Mouse (Mus musculus): Measurements from ENCODE around the gene Sept9. TPM values are rescaled to one million over a fixed set of nuclear protein-coding genes. Genes with fewer than 3 reads are reported as not detected.

Gene Sept9
- total and polyA plus RNA-seq, 3 experiments, result 115 to 469 (median 292) TPM

DNA sequence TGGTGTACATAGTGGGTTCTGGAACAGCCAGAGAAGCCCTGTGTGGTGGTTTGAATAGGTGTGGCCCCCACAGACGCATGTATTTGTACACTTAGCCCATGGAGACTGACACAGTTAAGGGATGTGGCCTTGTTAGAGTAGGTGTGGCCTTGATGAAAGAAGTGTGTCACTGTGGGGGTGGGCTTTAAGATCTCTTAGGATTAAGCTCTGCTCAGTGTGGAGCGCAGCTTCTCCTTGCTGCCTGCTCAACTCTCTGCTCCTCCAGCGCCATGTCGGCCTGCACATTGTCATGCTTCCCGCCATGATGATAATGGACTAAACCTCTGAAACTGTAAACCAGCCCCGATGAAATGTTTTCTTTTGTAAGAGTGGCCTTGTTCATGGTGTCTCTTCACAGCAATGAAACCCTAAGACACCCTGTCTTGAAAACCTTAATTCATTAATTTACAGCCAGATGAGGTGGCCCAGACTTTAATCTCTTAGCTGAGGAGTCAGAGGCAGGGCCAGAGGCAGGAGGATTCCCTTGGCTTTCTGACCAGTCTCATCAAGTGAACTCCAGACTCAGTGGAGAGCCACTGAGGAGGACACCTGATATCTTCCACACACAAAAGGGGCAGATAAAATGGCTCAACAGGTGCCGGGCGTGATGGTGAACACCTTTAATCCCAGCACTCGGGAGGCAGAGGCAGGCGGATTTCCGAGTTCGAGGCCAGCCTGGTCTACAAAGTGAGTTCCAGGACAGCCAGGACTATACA is 44.3 kb downstream of the Sept9 start:
- DNase-seq (ENCODE audit: low spot score) (no peak), ATAC-seq (ENCODE audit: extremely low read depth, insufficient number of reproducible peaks, low FRiP score, poor library complexity, severe bottlenecking) (no peak)
- peaks cover 37% of the 10 kb centered on the region for H3K27me3 ChIP-seq (ENCODE audit: insufficient read depth, low read length)
- no peak for TF ChIP-seq TAL1 (conservative IDR thresholded peaks at IDR 0.05; ENCODE audit: low read depth, low read length)
- no peak for TF ChIP-seq CTCF (IDR thresholded peaks at IDR 0.05; ENCODE audit: low read depth, low read length)
- TF ChIP-seq GATA2 (IDR thresholded peaks at IDR 0.05; ENCODE audit: borderline replicate concordance, low read depth, low read length), result no peak
- no peak for TF ChIP-seq POLR2AphosphoS5 (IDR thresholded peaks at IDR 0.05; ENCODE audit: insufficient replicate concordance, low read depth, low read length)
- no peak for TF ChIP-seq GATA1 (IDR thresholded peaks at IDR 0.05; ENCODE audit: borderline replicate concordance, low read length)
- H3K4me3 ChIP-seq (ENCODE audit: low read depth, low read length), result no peak overlapping the region
- no peaks in the 10 kb centered on the region for H3K36me3 ChIP-seq (replicated peaks)
- no peaks in the 10 kb centered on the region for H3K9me3 ChIP-seq (replicated peaks)
- peaks cover 4% of the 10 kb centered on the region; the same call in 1 of the 2 replicates for H3K4me1 ChIP-seq (ENCODE audit: insufficient read depth, low read depth, low read length)

DNA sequence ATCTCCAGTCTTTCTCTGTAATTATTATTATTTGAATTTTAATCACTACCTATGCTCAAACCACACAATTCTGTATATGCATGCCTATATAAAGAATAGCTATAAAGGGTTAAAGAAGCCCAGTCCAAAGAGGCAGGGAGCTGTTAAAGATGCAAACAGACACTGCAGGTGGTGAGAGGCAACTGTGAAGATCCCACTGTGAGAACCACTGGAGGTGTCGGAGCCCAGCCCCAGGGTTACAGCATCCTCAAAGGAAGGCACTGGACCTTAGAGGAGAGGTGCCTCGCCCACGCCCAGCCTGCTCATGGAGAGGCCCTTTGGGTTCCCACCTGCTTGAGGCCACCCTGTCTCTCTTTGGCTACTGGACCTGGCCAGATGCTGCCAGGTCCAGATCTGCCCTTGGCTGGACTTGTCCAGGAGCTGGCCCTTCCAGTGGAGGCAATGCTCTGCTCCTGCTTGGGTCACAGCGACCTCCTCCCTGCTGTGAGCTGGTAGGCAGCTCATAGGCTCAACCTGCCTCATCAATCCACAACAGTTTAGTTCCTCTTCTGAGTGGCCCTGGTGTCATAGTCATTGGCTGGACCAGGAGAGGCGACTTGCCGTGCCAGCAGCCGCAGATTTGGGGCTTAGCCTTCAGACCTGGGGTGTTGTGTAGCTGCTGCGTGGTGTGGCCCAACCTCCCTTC is 45.7 kb downstream of the Sept9 start:
- Histone ChIP-seq H3K27me3 (ENCODE audit: insufficient read depth, low read length) (peaks cover 42% of the 10 kb centered on the region), H3K9me3 (replicated peaks) (no peaks in the 10 kb centered on the region), H3K36me3 (replicated peaks) (no peaks in the 10 kb centered on the region), H3K4me1 (ENCODE audit: insufficient read depth, low read depth, low read length) (peaks cover 14% of the 10 kb centered on the region), H3K4me3 (ENCODE audit: low read depth, low read length) (no peak overlapping the region)
- no peak for TF ChIP-seq GATA2 (IDR thresholded peaks at IDR 0.05; ENCODE audit: borderline replicate concordance, low read depth, low read length)
- TF ChIP-seq CTCF (IDR thresholded peaks at IDR 0.05; ENCODE audit: low read depth, low read length), result no peak
- TF ChIP-seq GATA1 (IDR thresholded peaks at IDR 0.05; ENCODE audit: borderline replicate concordance, low read length), result no peak
- no peak for TF ChIP-seq TAL1 (conservative IDR thresholded peaks at IDR 0.05; ENCODE audit: low read depth, low read length)
- TF ChIP-seq POLR2AphosphoS5 (IDR thresholded peaks at IDR 0.05; ENCODE audit: insufficient replicate concordance, low read depth, low read length), result no peak
- DNase-seq (ENCODE audit: low spot score), result no peak
- ATAC-seq (ENCODE audit: extremely low read depth, insufficient number of reproducible peaks, low FRiP score, poor library complexity, severe bottlenecking), result no peak

DNA sequence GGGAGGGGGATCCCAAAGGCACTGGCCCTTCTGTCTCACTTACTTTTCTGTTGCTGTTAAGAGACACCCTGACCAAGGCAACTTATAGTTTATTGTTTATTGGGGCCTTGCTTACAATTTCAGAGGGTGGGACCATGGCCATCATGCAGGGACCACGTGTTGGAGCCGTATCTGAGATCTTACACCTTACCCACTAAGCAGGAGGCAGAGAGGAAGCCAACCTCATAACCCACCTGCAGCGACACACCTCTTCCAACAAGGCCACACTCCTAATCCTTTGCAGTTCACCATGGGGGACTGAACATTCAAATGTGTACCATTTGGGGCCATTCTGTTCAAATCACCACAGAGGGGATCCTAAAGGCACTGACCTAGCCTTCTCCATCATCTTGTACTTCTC is 46.4 kb downstream of the Sept9 start:
- ATAC-seq (ENCODE audit: extremely low read depth, insufficient number of reproducible peaks, low FRiP score, poor library complexity, severe bottlenecking) (no peak), DNase-seq (ENCODE audit: low spot score) (no peak)
- TF ChIP-seq POLR2AphosphoS5 (IDR thresholded peaks at IDR 0.05; ENCODE audit: insufficient replicate concordance, low read depth, low read length) (no peak), TAL1 (conservative IDR thresholded peaks at IDR 0.05; ENCODE audit: low read depth, low read length) (no peak), CTCF (IDR thresholded peaks at IDR 0.05; ENCODE audit: low read depth, low read length) (no peak), GATA1 (IDR thresholded peaks at IDR 0.05; ENCODE audit: borderline replicate concordance, low read length) (no peak), GATA2 (IDR thresholded peaks at IDR 0.05; ENCODE audit: borderline replicate concordance, low read depth, low read length) (no peak)
- H3K4me1 ChIP-seq (ENCODE audit: insufficient read depth, low read depth, low read length), result peaks cover 17% of the 10 kb centered on the region
- no peaks in the 10 kb centered on the region for H3K9me3 ChIP-seq (replicated peaks)
- H3K4me3 ChIP-seq (ENCODE audit: low read depth, low read length), result no peak overlapping the region
- H3K27me3 ChIP-seq (ENCODE audit: insufficient read depth, low read length), result peaks cover 42% of the 10 kb centered on the region
- no peaks in the 10 kb centered on the region for H3K36me3 ChIP-seq (replicated peaks)

GRCm38 (mm10) chr11:117246286-117246685 is 46.8 kb downstream of the Sept9 start:
- no peak for DNase-seq (ENCODE audit: low spot score)
- Histone ChIP-seq H3K36me3 (replicated peaks) (no peaks in the 10 kb centered on the region), H3K27me3 (ENCODE audit: insufficient read depth, low read length) (peaks cover 43% of the 10 kb centered on the region), H3K9me3 (replicated peaks) (no peaks in the 10 kb centered on the region), H3K4me3 (ENCODE audit: low read depth, low read length) (no peak overlapping the region), H3K4me1 (ENCODE audit: insufficient read depth, low read depth, low read length) (peaks cover 17% of the 10 kb centered on the region)
- no peak for TF ChIP-seq CTCF (IDR thresholded peaks at IDR 0.05; ENCODE audit: low read depth, low read length)
- no peak for TF ChIP-seq POLR2AphosphoS5 (IDR thresholded peaks at IDR 0.05; ENCODE audit: insufficient replicate concordance, low read depth, low read length)
- TF ChIP-seq GATA2 (IDR thresholded peaks at IDR 0.05; ENCODE audit: borderline replicate concordance, low read depth, low read length), result no peak
- TF ChIP-seq GATA1 (IDR thresholded peaks at IDR 0.05; ENCODE audit: borderline replicate concordance, low read length), result no peak
- no peak for TF ChIP-seq TAL1 (conservative IDR thresholded peaks at IDR 0.05; ENCODE audit: low read depth, low read length)
- ATAC-seq (ENCODE audit: extremely low read depth, insufficient number of reproducible peaks, low FRiP score, poor library complexity, severe bottlenecking), result no peak

DNA sequence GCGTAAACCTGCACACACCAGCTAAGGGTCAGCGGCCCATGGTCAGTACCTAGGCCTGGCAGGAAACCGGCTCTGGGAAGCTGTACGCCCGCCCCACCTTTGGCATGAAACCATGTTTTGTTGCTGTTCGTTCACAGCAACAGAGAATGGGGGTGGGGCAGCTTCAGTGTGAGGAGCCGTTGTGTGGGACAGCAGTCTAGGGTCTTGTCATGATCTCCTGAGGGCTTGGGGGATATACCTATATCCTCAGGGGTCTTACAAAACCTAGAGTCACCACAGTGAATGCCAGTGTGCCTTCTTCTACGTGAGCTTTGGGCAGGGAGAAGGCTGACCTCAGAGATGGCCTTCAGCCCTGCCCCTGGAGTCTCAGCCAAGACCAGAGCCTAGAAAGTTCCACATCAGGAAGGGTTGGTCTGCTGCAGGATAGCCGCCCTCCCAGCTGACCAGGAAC is 47.5 kb downstream of the Sept9 start:
- peaks cover 17% of the 10 kb centered on the region for H3K4me1 ChIP-seq (ENCODE audit: insufficient read depth, low read depth, low read length)
- no peaks in the 10 kb centered on the region for H3K9me3 ChIP-seq (replicated peaks)
- peaks cover 43% of the 10 kb centered on the region for H3K27me3 ChIP-seq (ENCODE audit: insufficient read depth, low read length)
- no peak overlapping the region for H3K4me3 ChIP-seq (ENCODE audit: low read depth, low read length)
- DNase-seq (ENCODE audit: low spot score) (no peak), ATAC-seq (ENCODE audit: extremely low read depth, insufficient number of reproducible peaks, low FRiP score, poor library complexity, severe bottlenecking) (no peak)
- no peaks in the 10 kb centered on the region for H3K36me3 ChIP-seq (replicated peaks)
- TF ChIP-seq GATA1 (IDR thresholded peaks at IDR 0.05; ENCODE audit: borderline replicate concordance, low read length), result no peak
- no peak for TF ChIP-seq TAL1 (conservative IDR thresholded peaks at IDR 0.05; ENCODE audit: low read depth, low read length)

DNA sequence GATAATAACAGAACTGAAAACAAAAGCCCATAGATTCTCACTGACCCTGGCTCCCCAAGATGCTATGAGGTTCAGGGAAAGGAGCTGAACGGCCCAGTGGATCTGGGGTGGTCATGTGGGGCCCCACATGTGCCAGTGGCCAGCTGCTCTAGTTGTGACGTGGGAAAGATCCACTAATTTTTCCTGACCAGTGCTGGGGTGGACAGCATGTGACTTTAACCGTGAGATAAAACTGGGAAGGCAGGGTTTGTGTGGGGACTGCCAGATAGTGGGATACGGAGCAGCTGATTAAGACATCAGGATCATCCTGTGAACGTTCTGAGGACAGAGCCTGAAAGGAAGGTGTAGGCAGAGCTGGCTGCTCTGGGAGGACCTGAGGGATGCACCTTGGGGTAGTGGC is 48.1 kb downstream of the Sept9 start:
- TF ChIP-seq GATA2 (IDR thresholded peaks at IDR 0.05; ENCODE audit: borderline replicate concordance, low read depth, low read length) (no peak), GATA1 (IDR thresholded peaks at IDR 0.05; ENCODE audit: borderline replicate concordance, low read length) (no peak), TAL1 (conservative IDR thresholded peaks at IDR 0.05; ENCODE audit: low read depth, low read length) (no peak), POLR2AphosphoS5 (IDR thresholded peaks at IDR 0.05; ENCODE audit: insufficient replicate concordance, low read depth, low read length) (no peak), CTCF (IDR thresholded peaks at IDR 0.05; ENCODE audit: low read depth, low read length) (no peak)
- H3K4me1 ChIP-seq (ENCODE audit: insufficient read depth, low read depth, low read length), result peaks cover 17% of the 10 kb centered on the region
- no peak for ATAC-seq (ENCODE audit: extremely low read depth, insufficient number of reproducible peaks, low FRiP score, poor library complexity, severe bottlenecking)
- no peaks in the 10 kb centered on the region for H3K9me3 ChIP-seq (replicated peaks)
- no peak for DNase-seq (ENCODE audit: low spot score)
- no peaks in the 10 kb centered on the region for H3K36me3 ChIP-seq (replicated peaks)
- H3K4me3 ChIP-seq (ENCODE audit: low read depth, low read length), result no peak overlapping the region
- peaks cover 42% of the 10 kb centered on the region for H3K27me3 ChIP-seq (ENCODE audit: insufficient read depth, low read length)

Data from G1E (cell line).